Mouse (Mus musculus) brain, embryonic 14.5 days (tissue): ENCODE measurements around the gene Tmem37. TPM values are rescaled to one million over a fixed set of nuclear protein-coding genes. Genes with fewer than 3 reads are reported as not detected.

Source experiments
- DNase-seq: peaks from one replicate; pipeline ENCODE4 v3.0.0-alpha.2; 2011; ENCODE audit warnings: low read depth
- CTCF ChIP-seq: fragments of 200-500 bp; IDR thresholded peaks from 2 replicates; pipeline ENCODE4 v1.5.1; 2012; ENCODE audit warnings: inconsistent platforms, mild to moderate bottlenecking, moderate library complexity, borderline replicate concordance; ENCODE audit not compliant: insufficient read depth, insufficient read length; ENCODE audit errors: extremely low read depth
- POLR2A ChIP-seq: fragments of 200-500 bp; IDR thresholded peaks from 2 replicates; pipeline ENCODE4 v1.6.1; 2012; ENCODE audit warnings: mild to moderate bottlenecking, inconsistent platforms, borderline replicate concordance; ENCODE audit not compliant: poor library complexity, insufficient read depth, insufficient read length, severe bottlenecking; ENCODE audit errors: extremely low read depth
- polyA plus RNA-seq: library from polyadenylated mRNA; depleted of rRNA; stranded (reverse); fragments of >200 nt; gene quantifications from 2 replicates; pipeline ENCODE4 v1.2.3, GENCODE M21; 2012; rRNA removed

The Tmem37 gene
- polyA plus RNA-seq, 1 experiment, result 5.0 TPM

DNA sequence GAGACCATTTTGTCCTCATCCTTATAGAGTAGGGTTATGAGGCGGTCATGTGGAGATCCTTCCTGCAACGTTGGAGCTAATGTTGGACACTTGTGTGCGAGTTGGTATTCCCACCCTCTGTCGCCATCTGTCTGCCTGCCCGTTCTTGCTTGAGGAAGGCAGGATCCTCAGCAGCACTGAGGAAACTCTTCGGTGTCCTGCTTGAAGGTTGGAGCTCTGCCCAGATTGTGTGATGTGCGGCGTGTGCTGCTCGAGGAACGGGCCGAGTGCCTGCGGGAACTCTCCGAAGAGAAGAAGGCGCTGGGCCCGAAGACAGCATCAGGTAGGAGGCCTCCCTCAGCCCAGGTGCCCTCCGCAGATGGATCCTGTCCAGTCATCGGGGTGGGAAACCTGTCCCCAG is 51.9 kb downstream of the Tmem37 start:
- DNase-seq, result no peak

DNA sequence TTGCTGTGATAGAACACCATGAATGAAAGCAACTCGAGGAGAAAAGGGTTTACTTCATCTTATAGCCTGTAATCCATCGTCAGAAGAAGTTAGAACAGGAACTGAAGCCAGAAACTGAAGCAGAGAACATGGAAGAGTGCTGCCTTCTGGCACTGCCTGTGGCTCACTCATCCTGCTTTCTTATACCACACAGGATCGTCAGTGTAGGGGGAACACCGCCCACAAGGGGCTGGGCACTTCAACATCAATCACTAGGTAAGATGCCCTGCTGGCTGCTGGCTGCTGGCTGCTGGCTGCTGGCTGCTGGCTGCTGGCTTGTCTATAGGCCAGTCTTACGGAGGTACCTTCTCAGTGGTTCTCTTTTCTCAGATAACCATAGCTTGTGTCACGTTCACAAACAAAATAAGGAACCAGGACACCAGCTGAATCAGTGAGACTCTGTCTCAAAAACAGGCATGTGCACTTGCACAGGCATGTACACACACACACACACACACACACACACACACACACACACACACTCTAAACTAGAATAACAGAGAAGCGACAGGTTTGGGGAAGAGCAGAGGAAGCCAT is 53.5 kb downstream of the Tmem37 start:
- TF ChIP-seq CTCF, result no peak
- no peak for TF ChIP-seq POLR2A
- no peak for DNase-seq

More for the DNA sequence above, 51.9 kb downstream of the Tmem37 start:
- TF ChIP-seq POLR2A (no peak), CTCF (no peak)

DNA sequence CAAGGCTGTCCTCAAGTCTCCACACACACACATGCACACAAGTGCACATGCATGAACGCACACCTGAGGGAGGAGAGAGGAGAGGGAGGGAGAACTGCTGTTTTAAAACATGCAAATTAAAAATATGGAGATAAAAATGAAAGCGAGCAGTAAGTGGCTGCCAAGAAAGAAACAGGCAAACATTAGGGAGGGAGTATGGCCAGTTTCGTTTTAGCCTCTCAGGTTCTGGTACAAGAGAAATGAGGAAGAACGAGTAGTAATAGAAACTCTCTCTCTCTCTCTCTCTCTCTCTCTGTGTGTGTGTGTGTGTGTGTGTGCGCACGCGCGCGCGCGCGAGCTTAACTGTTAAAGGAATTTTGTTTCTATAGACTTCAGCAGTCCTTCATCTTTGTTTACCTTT is 54.4 kb downstream of the Tmem37 start:
- no peak for TF ChIP-seq POLR2A
- no peak for TF ChIP-seq CTCF
- no peak for DNase-seq

DNA sequence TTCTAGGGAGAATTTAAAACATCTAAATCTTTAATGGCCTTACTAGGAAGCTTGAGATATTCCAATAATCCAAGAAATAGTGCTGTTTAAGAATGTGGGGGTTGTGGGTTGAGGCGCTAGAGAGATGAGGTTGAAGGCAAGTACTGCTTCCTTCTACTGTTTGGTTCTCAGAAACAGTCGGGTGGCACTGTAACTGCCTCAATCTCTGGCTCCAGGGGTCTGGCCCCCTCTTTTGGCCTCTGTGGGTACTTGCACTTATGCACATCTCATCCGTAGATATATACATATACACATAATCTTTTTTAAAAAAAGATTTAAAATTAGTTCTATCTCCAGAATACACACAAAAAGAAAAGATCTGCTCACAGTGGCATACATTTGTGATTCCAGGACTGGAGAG is 55.0 kb downstream of the Tmem37 start:
- TF ChIP-seq POLR2A (no peak), CTCF (peak; percentile 17; the same call in 1 of the 2 replicates)
- no peak for DNase-seq

Other genes with a start within 250 kb of the Tmem37 start
- gene Ptpn4, start 236.5 kb downstream of the Tmem37 start, polyA plus RNA-seq, result 13.2 and 13.3 TPM in 2 replicates
- 8.4 and 9.5 TPM in 2 replicates for gene Tmem177, start 160.9 kb downstream of the Tmem37 start, polyA plus RNA-seq
- 0.13 and 0.52 TPM in 2 replicates for gene Cfap221, start 76.8 kb downstream of the Tmem37 start, polyA plus RNA-seq
- gene Sctr, start 67.2 kb downstream of the Tmem37 start, polyA plus RNA-seq, result 1.2 and 1.7 TPM in 2 replicates
- gene Dbi, start 47.0 kb upstream of the Tmem37 start, polyA plus RNA-seq, result 514 and 714 TPM in 2 replicates
- gene 3110009E18Rik, start 47.1 kb upstream of the Tmem37 start, polyA plus RNA-seq, result 6.6 and 10.9 TPM in 2 replicates
- gene Steap3, start 198.6 kb upstream of the Tmem37 start, polyA plus RNA-seq, result 3.0 and 3.7 TPM in 2 replicates